Mouse (Mus musculus) bone marrow macrophage, adult 2 months (primary cell): ENCODE measurements at regions not wholly inside any gene's neighbourhood (a gene's known extent, or its start where the extent isn't known, plus 50 kb on each side); places are given as distances from the start of the nearest gene placed in this dataset.

ENCODE experiments used
- CTCF ChIP-seq: IDR thresholded peaks from 2 replicates; pipeline ENCODE4 v1.5.1; 2012; ENCODE audit warnings: low read depth, mild to moderate bottlenecking, low read length, moderate library complexity
- POLR2A ChIP-seq: IDR thresholded peaks from 2 replicates; pipeline ENCODE4 v1.6.1; 2012; ENCODE audit warnings: mild to moderate bottlenecking, low read depth, low read length, borderline replicate concordance

GRCm38 (mm10) chr7:70135416-70135815 lies 231.1 kb downstream of the Nr2f2 start:
- no peak for TF ChIP-seq CTCF
- TF ChIP-seq POLR2A, result no peak
